Mouse (Mus musculus): ENCODE results near the gene Dscaml1. TPM values are rescaled to one million over a fixed set of nuclear protein-coding genes. Genes with fewer than 3 reads are reported as not detected.

Dscaml1 gene
- polyA plus RNA-seq, 1 experiment, result 0.80 TPM

DNA sequence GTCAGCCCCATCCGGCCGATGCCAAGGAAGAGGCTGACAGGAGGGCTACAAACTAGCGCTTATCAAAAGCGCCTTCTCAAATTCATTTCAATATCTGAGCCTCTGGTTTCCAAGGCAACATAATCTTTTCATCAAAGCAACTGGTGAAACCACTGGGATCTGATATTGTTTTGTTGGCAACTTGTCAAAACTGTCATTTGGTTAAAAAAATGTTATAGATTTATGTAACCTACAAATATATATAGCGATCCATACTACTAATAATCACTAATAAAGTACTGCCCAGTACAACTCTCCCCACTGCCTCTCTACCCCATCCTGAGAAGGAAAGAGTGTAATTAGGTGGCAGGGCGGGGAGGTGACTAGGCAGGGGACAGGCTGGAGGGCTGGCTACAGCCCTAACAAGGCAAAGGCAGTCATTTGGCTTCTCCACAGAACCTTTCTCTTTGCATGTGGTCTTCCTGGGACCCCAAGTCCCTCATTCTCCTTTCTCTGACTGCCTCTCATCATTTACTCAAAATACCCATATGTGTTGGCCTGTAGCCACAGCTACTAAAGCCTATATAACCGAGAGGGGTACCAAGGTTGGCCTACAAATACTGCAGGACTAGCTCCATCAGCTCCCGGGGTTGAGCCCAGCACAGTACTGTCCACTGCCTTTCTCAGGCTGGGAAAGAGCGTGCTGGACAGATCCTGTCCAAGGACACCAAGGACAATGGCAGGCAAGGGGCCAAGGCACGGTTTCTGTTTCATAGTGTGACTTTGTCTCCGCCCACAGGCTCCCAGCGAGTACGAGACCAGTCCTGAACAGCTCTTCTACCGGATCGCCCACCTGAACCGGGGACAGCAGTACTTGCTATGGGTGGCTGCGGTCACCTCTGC lies 313.5 kb downstream of the Dscaml1 start:
- no peaks in the 10 kb centered on the region for H3K27me3 ChIP-seq (replicated peaks; ENCODE audit: control insufficient read depth, insufficient read depth, low read length)
- WGBS, result 54% methylated on average over 17 of the region's 17 CpGs
- TF ChIP-seq CTCF (conservative IDR thresholded peaks at IDR 0.05; ENCODE audit: insufficient read depth, insufficient read length, low read depth, low read length) (no peak), POLR2A (IDR thresholded peaks at IDR 0.05; ENCODE audit: low read depth, low read length) (no peak)
- H3K4me3 ChIP-seq (ENCODE audit: insufficient read depth, low read depth, low read length), result no peak overlapping the region
- DNase-seq, result peak; percentile 10
- H3K27ac ChIP-seq (ENCODE audit: insufficient read depth, low read depth, low read length), result no peak overlapping the region
- no peaks in the 10 kb centered on the region for H3K36me3 ChIP-seq (ENCODE audit: control insufficient read depth, insufficient read depth, low read length)
- H3K4me1 ChIP-seq (ENCODE audit: control insufficient read depth, insufficient read depth, low read length), result no peaks in the 10 kb centered on the region

DNA sequence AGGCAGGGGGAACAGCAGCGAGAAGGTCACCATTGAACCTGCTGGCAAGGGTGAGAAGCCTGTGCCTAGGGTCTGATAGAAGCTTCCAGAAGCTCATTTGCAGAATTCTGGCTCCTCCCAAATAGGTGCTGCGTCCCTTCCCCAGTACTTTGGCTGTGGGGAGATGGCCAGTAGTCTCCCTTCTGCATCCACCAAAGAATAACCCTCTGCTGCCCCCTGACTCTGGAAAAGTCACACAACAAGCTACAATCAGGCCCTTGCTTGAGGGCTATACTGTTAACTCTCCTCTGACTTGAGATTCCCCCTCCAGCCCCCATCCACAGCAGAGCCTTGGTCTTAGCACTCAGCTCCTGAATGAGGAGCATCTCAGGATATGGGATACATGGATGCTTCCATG lies 314.2 kb downstream of the Dscaml1 start:
- TF ChIP-seq CTCF (conservative IDR thresholded peaks at IDR 0.05; ENCODE audit: insufficient read depth, insufficient read length, low read depth, low read length) (no peak; the same call in 1 of the 2 replicates), POLR2A (IDR thresholded peaks at IDR 0.05; ENCODE audit: low read depth, low read length) (no peak)
- no peaks in the 10 kb centered on the region for H3K27me3 ChIP-seq (replicated peaks; ENCODE audit: control insufficient read depth, insufficient read depth, low read length)
- WGBS, result 53% methylated on average over 2 of the region's 2 CpGs

DNA sequence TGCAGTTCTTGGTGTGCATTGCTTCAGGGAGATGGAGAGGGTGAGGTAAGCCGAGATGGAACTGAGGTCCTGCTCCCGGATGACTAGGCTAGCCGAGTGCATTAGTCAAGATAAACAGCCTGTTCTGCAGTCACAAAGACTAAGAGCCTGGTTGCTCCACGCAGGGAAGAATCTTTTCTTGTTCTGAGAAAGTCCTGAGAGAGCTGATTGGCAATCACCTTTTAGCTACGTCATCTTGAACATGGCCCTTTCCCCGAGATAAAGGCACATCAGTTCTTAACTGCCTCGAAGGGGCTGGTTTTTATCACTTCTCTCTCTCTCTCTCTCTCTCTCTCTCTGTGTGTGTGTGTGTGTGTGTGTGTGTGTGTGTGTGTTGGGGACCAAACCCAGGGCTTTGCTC lies 319.0 kb downstream of the Dscaml1 start:
- DNase-seq, result no peak
- no peak overlapping the region for H3K4me3 ChIP-seq (ENCODE audit: insufficient read depth, low read depth, low read length)
- TF ChIP-seq CTCF (conservative IDR thresholded peaks at IDR 0.05; ENCODE audit: insufficient read depth, insufficient read length, low read depth, low read length) (no peak), POLR2A (IDR thresholded peaks at IDR 0.05; ENCODE audit: low read depth, low read length) (no peak)
- H3K4me1 ChIP-seq (ENCODE audit: control insufficient read depth, insufficient read depth, low read length), result no peaks in the 10 kb centered on the region
- H3K36me3 ChIP-seq (ENCODE audit: control insufficient read depth, insufficient read depth, low read length), result no peaks in the 10 kb centered on the region
- H3K27ac ChIP-seq (ENCODE audit: insufficient read depth, low read depth, low read length), result no peak overlapping the region
- 30% methylated on average over 7 of the region's 7 CpGs for WGBS
- no peaks in the 10 kb centered on the region; the same call in 1 of the 2 replicates for H3K27me3 ChIP-seq (replicated peaks; ENCODE audit: control insufficient read depth, insufficient read depth, low read length)

More for the DNA sequence above, 314.2 kb downstream of the Dscaml1 start:
- H3K4me1 ChIP-seq (ENCODE audit: control insufficient read depth, insufficient read depth, low read length), result no peaks in the 10 kb centered on the region
- no peak overlapping the region for H3K27ac ChIP-seq (ENCODE audit: insufficient read depth, low read depth, low read length)
- H3K36me3 ChIP-seq (ENCODE audit: control insufficient read depth, insufficient read depth, low read length), result no peaks in the 10 kb centered on the region
- no peak overlapping the region for H3K4me3 ChIP-seq (ENCODE audit: insufficient read depth, low read depth, low read length)
- DNase-seq, result no peak

DNA sequence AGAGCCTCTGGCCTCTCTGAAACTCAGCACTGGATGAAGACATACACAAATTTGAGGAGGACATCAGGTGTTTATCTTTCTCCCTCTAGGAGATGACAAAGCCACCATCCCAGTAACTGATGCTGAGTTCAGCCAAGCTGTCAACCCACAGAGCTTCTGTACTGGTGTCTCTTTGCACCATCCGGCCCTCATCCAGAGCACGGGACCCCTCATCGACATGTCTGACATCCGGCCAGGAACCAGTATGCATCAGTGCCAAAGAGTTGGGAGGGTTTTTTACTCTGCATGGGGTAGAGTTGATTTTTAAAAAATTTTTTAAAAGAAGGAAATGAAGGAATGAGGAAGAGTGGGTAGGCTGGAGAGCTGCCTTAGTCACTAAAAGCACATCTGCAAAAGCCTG lies 323.5 kb downstream of the Dscaml1 start:
- no peak overlapping the region for H3K27ac ChIP-seq (ENCODE audit: insufficient read depth, low read depth, low read length)
- DNase-seq, result no peak
- TF ChIP-seq POLR2A (IDR thresholded peaks at IDR 0.05; ENCODE audit: low read depth, low read length) (no peak), CTCF (conservative IDR thresholded peaks at IDR 0.05; ENCODE audit: insufficient read depth, insufficient read length, low read depth, low read length) (no peak)
- no peaks in the 10 kb centered on the region for H3K4me1 ChIP-seq (ENCODE audit: control insufficient read depth, insufficient read depth, low read length)
- H3K36me3 ChIP-seq (ENCODE audit: control insufficient read depth, insufficient read depth, low read length), result no peaks in the 10 kb centered on the region
- H3K4me3 ChIP-seq (ENCODE audit: insufficient read depth, low read depth, low read length), result no peak overlapping the region
- H3K27me3 ChIP-seq (replicated peaks; ENCODE audit: control insufficient read depth, insufficient read depth, low read length), result no peaks in the 10 kb centered on the region; the same call in 1 of the 2 replicates
- 85% methylated on average over 4 of the region's 4 CpGs for WGBS

DNA sequence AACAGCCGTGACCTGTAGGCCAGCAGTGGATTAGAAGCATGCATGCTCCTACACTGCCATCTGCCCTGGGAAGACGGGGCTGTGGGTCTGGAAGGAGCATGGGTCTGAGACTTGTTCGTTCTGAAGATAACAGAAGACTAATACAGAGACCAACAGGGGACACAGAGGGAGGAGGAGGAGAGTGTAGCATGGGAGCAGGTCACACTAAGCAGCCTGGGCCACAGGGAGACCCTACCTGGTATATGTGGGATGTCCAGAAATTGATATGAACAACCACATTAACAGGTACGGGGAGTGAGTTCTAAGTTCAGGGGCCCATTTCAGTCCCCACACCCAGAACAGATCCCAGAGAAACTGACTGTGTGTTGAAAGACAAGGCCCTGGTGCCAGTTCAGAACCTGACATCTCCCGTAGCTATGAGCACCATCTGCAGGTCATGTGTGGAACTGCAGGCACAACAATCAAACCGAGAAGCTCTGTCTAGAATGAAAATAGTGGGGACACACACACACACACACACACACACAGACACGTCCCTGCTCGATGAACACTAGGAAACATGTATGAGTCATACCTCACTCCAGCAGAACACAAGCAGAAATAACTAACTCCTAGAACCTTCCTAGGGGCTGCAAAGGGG lies 328.1 kb downstream of the Dscaml1 start:
- H3K4me3 ChIP-seq (ENCODE audit: insufficient read depth, low read depth, low read length), result no peak overlapping the region
- DNase-seq, result peak; percentile 56
- TF ChIP-seq CTCF (conservative IDR thresholded peaks at IDR 0.05; ENCODE audit: insufficient read depth, insufficient read length, low read depth, low read length) (peak; percentile 81), POLR2A (IDR thresholded peaks at IDR 0.05; ENCODE audit: low read depth, low read length) (no peak)
- no peak overlapping the region for H3K27ac ChIP-seq (ENCODE audit: insufficient read depth, low read depth, low read length)
- 41% methylated on average over 8 of the region's 8 CpGs for WGBS
- H3K36me3 ChIP-seq (ENCODE audit: control insufficient read depth, insufficient read depth, low read length), result no peaks in the 10 kb centered on the region
- H3K4me1 ChIP-seq (ENCODE audit: control insufficient read depth, insufficient read depth, low read length), result no peaks in the 10 kb centered on the region
- H3K27me3 ChIP-seq (replicated peaks; ENCODE audit: control insufficient read depth, insufficient read depth, low read length), result no peaks in the 10 kb centered on the region

DNA sequence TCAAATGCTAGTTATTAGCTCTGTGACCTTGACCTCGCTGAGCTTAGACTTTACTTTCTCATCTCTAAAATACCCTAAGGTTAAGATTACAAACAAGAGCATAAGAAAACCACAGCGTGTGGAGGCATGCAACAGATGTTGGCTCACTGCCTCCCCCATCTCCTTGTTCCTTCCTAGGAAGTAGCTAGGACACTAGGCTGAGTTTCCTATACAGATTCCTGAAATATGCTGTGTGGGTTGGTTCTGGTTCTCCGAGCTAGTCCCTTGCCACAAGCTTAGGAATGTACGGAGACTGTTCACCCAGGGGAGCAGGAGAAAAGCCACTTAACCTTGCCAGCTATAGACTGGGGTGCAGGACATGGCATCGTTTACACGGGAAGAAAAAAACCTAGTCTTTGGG lies 339.8 kb downstream of the Dscaml1 start:
- H3K27me3 ChIP-seq (replicated peaks; ENCODE audit: control insufficient read depth, insufficient read depth, low read length), result no peaks in the 10 kb centered on the region
- H3K36me3 ChIP-seq (ENCODE audit: control insufficient read depth, insufficient read depth, low read length), result peaks cover 2% of the 10 kb centered on the region; the same call in 1 of the 2 replicates
- H3K4me3 ChIP-seq (ENCODE audit: insufficient read depth, low read depth, low read length), result no peak overlapping the region
- H3K4me1 ChIP-seq (ENCODE audit: control insufficient read depth, insufficient read depth, low read length), result no peaks in the 10 kb centered on the region
- WGBS, result 65% methylated on average over 6 of the region's 6 CpGs
- TF ChIP-seq POLR2A (IDR thresholded peaks at IDR 0.05; ENCODE audit: low read depth, low read length), result no peak
- TF ChIP-seq CTCF (conservative IDR thresholded peaks at IDR 0.05; ENCODE audit: insufficient read depth, insufficient read length, low read depth, low read length), result no peak
- H3K27ac ChIP-seq (ENCODE audit: insufficient read depth, low read depth, low read length), result no peak overlapping the region
- no peak for DNase-seq

DNA sequence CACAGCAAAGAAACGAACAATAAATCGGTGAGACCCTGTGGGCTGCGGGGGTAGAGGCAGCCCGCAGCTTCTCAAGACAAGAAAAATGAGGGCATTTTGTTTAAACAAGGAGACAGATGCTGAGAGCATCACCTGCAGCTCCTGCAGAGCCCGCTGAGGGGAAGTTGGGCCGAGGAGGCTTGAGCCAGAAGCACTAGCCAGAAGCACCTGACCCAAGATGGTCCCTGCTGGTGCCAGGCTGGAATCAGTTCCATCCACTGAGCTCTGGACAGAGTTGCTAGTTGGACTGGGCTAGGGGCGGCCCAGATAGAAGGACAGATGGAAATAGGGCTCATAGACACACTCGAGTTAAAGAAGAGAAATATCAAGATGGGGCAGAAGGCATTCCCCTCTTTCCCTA lies 340.7 kb downstream of the Dscaml1 start:
- Histone ChIP-seq H3K36me3 (ENCODE audit: control insufficient read depth, insufficient read depth, low read length) (peaks cover 2% of the 10 kb centered on the region; the same call in 1 of the 2 replicates), H3K4me1 (ENCODE audit: control insufficient read depth, insufficient read depth, low read length) (no peaks in the 10 kb centered on the region), H3K4me3 (ENCODE audit: insufficient read depth, low read depth, low read length) (no peak overlapping the region), H3K27ac (ENCODE audit: insufficient read depth, low read depth, low read length) (no peak overlapping the region), H3K27me3 (replicated peaks; ENCODE audit: control insufficient read depth, insufficient read depth, low read length) (no peaks in the 10 kb centered on the region)
- TF ChIP-seq POLR2A (IDR thresholded peaks at IDR 0.05; ENCODE audit: low read depth, low read length) (no peak), CTCF (conservative IDR thresholded peaks at IDR 0.05; ENCODE audit: insufficient read depth, insufficient read length, low read depth, low read length) (no peak)
- WGBS, result 87% methylated on average over 8 of the region's 8 CpGs
- no peak for DNase-seq

All from kidney, adult 2 months (tissue).